Mouse (Mus musculus): ENCODE results near the gene Bcl2l11.

- TF ChIP-seq POLR2A (IDR thresholded peaks at IDR 0.05; ENCODE audit: borderline replicate concordance, insufficient read depth, low read length): no peak
- TF ChIP-seq CTCF (IDR thresholded peaks at IDR 0.05; ENCODE audit: borderline replicate concordance, insufficient read depth, low read depth, low read length): no peak
These were observed 50.7 kb downstream of the Bcl2l11 start for GRCm38 (mm10) chr2:128176391-128177044.
